ENCODE assay signal across 21 mouse cellular contexts in genomic region chr1:158500140-158500539, GRCm38 (mm10).
"Had no signal": no experiment of that assay in that cellular context is flagged by ENCODE, and none has a peak within 500 bp of the region (broad histone marks: within the 10 kb centered on the region; RNA-seq: fewer than 3 reads in every experiment).

No protein-coding gene starts in this region.

- H3K9me3 ChIP-seq: heart, embryonic 10.5 days; heart, embryonic 12.5 days; hindbrain, embryonic 10.5 days; hindbrain, embryonic 15.5 days; intestine, embryonic 15.5 days; limb, embryonic 13.5 days; limb, embryonic 15.5 days had no signal

- H3K9ac ChIP-seq: forebrain, postnatal 0 days; heart, embryonic 12.5 days; hindbrain, embryonic 15.5 days; intestine, embryonic 15.5 days; limb, embryonic 13.5 days; limb, embryonic 15.5 days had no signal

- H3K4me1 ChIP-seq: intestine, embryonic 15.5 days; limb, embryonic 13.5 days; limb, embryonic 15.5 days had no signal

- H3K36me3 ChIP-seq: heart, embryonic 10.5 days; heart, embryonic 12.5 days; intestine, embryonic 15.5 days; limb, embryonic 13.5 days; limb, embryonic 15.5 days had no signal

- DNase-seq: forebrain, postnatal 0 days; gastrocnemius, postnatal 14 days; gastrocnemius, postnatal 36 days; heart, adult 18-20 months; heart, postnatal 10 days; kidney, adult 18-20 months; kidney, adult 8-10 months; kidney, postnatal 10 days; kidney, postnatal 25 days; kidney, postnatal 4 days had no signal

- ATAC-seq: forebrain, postnatal 0 days; inflammation-experienced regulatory T-cells, adult 6 months; intestine, embryonic 15.5 days; intestine, postnatal 0 days had no signal

- H3K27ac ChIP-seq: heart, embryonic 10.5 days; hindbrain, embryonic 15.5 days; intestine, embryonic 15.5 days; layer of hippocampus, adult 2 months; left cerebral cortex, adult 2 months; limb, embryonic 13.5 days; limb, embryonic 15.5 days had no signal

- H3K27me3 ChIP-seq: heart, embryonic 12.5 days; hindbrain, embryonic 15.5 days; intestine, embryonic 15.5 days; limb, embryonic 13.5 days; limb, embryonic 15.5 days had no signal

- H3K4me3 ChIP-seq: heart, embryonic 10.5 days; heart, embryonic 12.5 days; hindbrain, embryonic 10.5 days; hindbrain, embryonic 15.5 days; intestine, embryonic 15.5 days; layer of hippocampus, adult 2 months; left cerebral cortex, adult 2 months; limb, embryonic 13.5 days; limb, embryonic 15.5 days had no signal

- H3K4me2 ChIP-seq: heart, embryonic 12.5 days; hindbrain, embryonic 15.5 days; intestine, embryonic 15.5 days; limb, embryonic 13.5 days; limb, embryonic 15.5 days had no signal
